Mouse (Mus musculus) myocyte (in vitro differentiated cells): Measurements from ENCODE around the gene Krt78. TPM values are rescaled to one million over a fixed set of nuclear protein-coding genes. Genes with fewer than 3 reads are reported as not detected.

Source experiments
- H3K27me3 ChIP-seq: one replicate; pipeline ENCODE4 v1.6.1; 2011; ENCODE audit not compliant: control insufficient read depth, insufficient read depth, insufficient read length
- H3K36me3 ChIP-seq: one replicate; pipeline ENCODE4 v1.6.1; 2011; ENCODE audit not compliant: control insufficient read depth, insufficient read depth
- H3K4me2 ChIP-seq: one replicate; pipeline ENCODE4 v1.6.1; 2011; ENCODE audit warnings: low read depth, control low read depth
- H3K4me3 ChIP-seq: one replicate; pipeline ENCODE4 v1.5.1; 2011; ENCODE audit warnings: mild to moderate bottlenecking, control low read depth, moderate library complexity
- H3K79me2 ChIP-seq: one replicate; pipeline ENCODE4 v1.6.1; 2011; ENCODE audit not compliant: control insufficient read depth, insufficient read depth
- H3ac ChIP-seq: one replicate; pipeline ENCODE4 v1.6.1; 2011; ENCODE audit not compliant: control insufficient read depth, insufficient read length
- CEBPB ChIP-seq: IDR thresholded peaks from 2 replicates; pipeline ENCODE4 v1.6.1; 2011; ENCODE audit warnings: mild to moderate bottlenecking, moderate library complexity; ENCODE audit not compliant: poor library complexity, insufficient read depth, severe bottlenecking
- E2F4 ChIP-seq: IDR thresholded peaks from one replicate; pipeline ENCODE4 v1.6.1; 2011; ENCODE audit warnings: mild to moderate bottlenecking, control low read depth, moderate library complexity; ENCODE audit not compliant: insufficient read depth
- MAX ChIP-seq: IDR thresholded peaks from one replicate; pipeline ENCODE4 v1.6.1; 2011; ENCODE audit warnings: low read depth, mild to moderate bottlenecking, control low read depth
- MYOD1 ChIP-seq, 3 experiments: IDR thresholded peaks; one replicate each; pipeline ENCODE4 v1.6.1; 2011; ENCODE audit warnings: control low read depth in 2 of 3, low read depth in 2 of 3, mild to moderate bottlenecking in 2 of 3, moderate library complexity in 1 of 3; ENCODE audit not compliant: insufficient read length in 2 of 3, control insufficient read depth in 1 of 3
- MYOG ChIP-seq, 3 experiments: IDR thresholded peaks; one replicate each; pipeline ENCODE4 v1.6.1; 2011; ENCODE audit warnings: control low read depth in 2 of 3, low read depth in 2 of 3, mild to moderate bottlenecking in 2 of 3; ENCODE audit not compliant: insufficient read length in 2 of 3, control insufficient read depth in 1 of 3, insufficient read depth in 1 of 3
- POLR2A ChIP-seq: IDR thresholded peaks from one replicate; pipeline ENCODE4 v1.6.1; 2011; ENCODE audit warnings: low read depth, mild to moderate bottlenecking, control low read depth, moderate library complexity; ENCODE audit not compliant: insufficient read length
- POLR2AphosphoS2 ChIP-seq: IDR thresholded peaks from one replicate; pipeline ENCODE4 v1.6.1; 2011; ENCODE audit warnings: low read depth, control low read depth; ENCODE audit not compliant: insufficient read length
- REST ChIP-seq: IDR thresholded peaks from one replicate; pipeline ENCODE4 v1.6.1; 2011; ENCODE audit warnings: mild to moderate bottlenecking, control low read depth, moderate library complexity; ENCODE audit not compliant: insufficient read depth, insufficient read length
- SRF ChIP-seq: IDR thresholded peaks from one replicate; pipeline ENCODE4 v1.6.1; 2011; ENCODE audit warnings: low read depth; ENCODE audit not compliant: control insufficient read depth, insufficient read length
- TCF12 ChIP-seq: IDR thresholded peaks from one replicate; pipeline ENCODE4 v1.6.1; 2011; ENCODE audit warnings: mild to moderate bottlenecking, control low read depth; ENCODE audit not compliant: poor library complexity, insufficient read depth, severe bottlenecking
- TCF3 ChIP-seq: IDR thresholded peaks from one replicate; pipeline ENCODE4 v1.6.1; 2011; ENCODE audit warnings: low read depth, control low read depth; ENCODE audit not compliant: insufficient read length
- USF1 ChIP-seq: IDR thresholded peaks from one replicate; pipeline ENCODE4 v1.6.1; 2011; ENCODE audit warnings: low read depth, mild to moderate bottlenecking, control low read depth, moderate library complexity
- polyA plus RNA-seq: library from polyadenylated mRNA; unstranded; fragments of >200 nt; fragmentation: generic; extraction: Trizol; gene quantifications from one replicate; pipeline ENCODE4 v1.2.1, GENCODE M21; 2012; ENCODE audit warnings: missing spikeins

The Krt78 gene
- polyA plus RNA-seq, 1 experiment = not detected

- Histone ChIP-seq H3ac (no peak overlapping the region), H3K27me3 (peaks cover 46% of the 10 kb centered on the region), H3K4me3 (no peak overlapping the region), H3K36me3 (no peaks in the 10 kb centered on the region), H3K79me2 (no peaks in the 10 kb centered on the region), H3K4me2 (no peak overlapping the region)
- TF ChIP-seq CEBPB (no peak), TCF12 (no peak), SRF (no peak), REST (no peak), POLR2A (no peak), USF1 (no peak), POLR2AphosphoS2 (no peak), MYOG (IDR thresholded peaks at IDR 0.05; ENCODE audit: control insufficient read depth in 1 of 3, insufficient read depth in 1 of 3, insufficient read length in 2 of 3, low read depth in 2 of 3) (no peak), TCF3 (no peak), E2F4 (no peak), MAX (no peak)
Observed at GRCm38 (mm10) chr15:101925041-101925440, 29.0 kb downstream of the Krt78 start.

- TF ChIP-seq POLR2AphosphoS2 = no peak
- TF ChIP-seq SRF = no peak
- TF ChIP-seq E2F4 = no peak
- TF ChIP-seq CEBPB = no peak
- no peak for TF ChIP-seq MYOG (IDR thresholded peaks at IDR 0.05; ENCODE audit: control insufficient read depth in 1 of 3, insufficient read depth in 1 of 3, insufficient read length in 2 of 3, low read depth in 2 of 3)
- no peak for TF ChIP-seq TCF3
- TF ChIP-seq TCF12 = no peak
- no peak for TF ChIP-seq MAX
- TF ChIP-seq USF1 = no peak
- no peak for TF ChIP-seq REST
- TF ChIP-seq POLR2A = no peak
- no peak for TF ChIP-seq MYOD1 (IDR thresholded peaks at IDR 0.05; ENCODE audit: control insufficient read depth in 1 of 3, insufficient read length in 2 of 3, low read depth in 2 of 3)
- no peak within 1 kb of the TSS for H3K4me2 ChIP-seq
- H3ac ChIP-seq = no peak within 1 kb of the TSS
- no peak within 1 kb of the TSS for H3K4me3 ChIP-seq
- no peaks in the 10 kb centered on the region for H3K79me2 ChIP-seq
- peaks cover 43% of the 10 kb centered on the region for H3K27me3 ChIP-seq
- no peaks in the 10 kb centered on the region for H3K36me3 ChIP-seq
Observed at GRCm38 (mm10) chr15:101924635-101925034, 29.5 kb downstream of the Krt78 start, which contains the start of gene Krt4. Gene Krt4 (minus strand): TSS chr15:101924735.

- TF ChIP-seq REST (no peak), POLR2A (no peak), CEBPB (no peak), TCF3 (no peak), MYOD1 (IDR thresholded peaks at IDR 0.05; ENCODE audit: control insufficient read depth in 1 of 3, insufficient read length in 2 of 3, low read depth in 2 of 3) (no peak), MYOG (IDR thresholded peaks at IDR 0.05; ENCODE audit: control insufficient read depth in 1 of 3, insufficient read depth in 1 of 3, insufficient read length in 2 of 3, low read depth in 2 of 3) (no peak), POLR2AphosphoS2 (no peak), TCF12 (no peak), E2F4 (no peak), USF1 (no peak), SRF (no peak), MAX (no peak)
Observed at GRCm38 (mm10) chr15:101922296-101922695, 31.8 kb downstream of the Krt78 start.

GRCm38 (mm10) chr15:101916072-101916471 is 38.0 kb downstream of the Krt78 start:
- H3K36me3 ChIP-seq = no peaks in the 10 kb centered on the region
- no peak for TF ChIP-seq TCF12
- TF ChIP-seq MYOG (IDR thresholded peaks at IDR 0.05; ENCODE audit: control insufficient read depth in 1 of 3, insufficient read depth in 1 of 3, insufficient read length in 2 of 3, low read depth in 2 of 3) = no peak
- TF ChIP-seq TCF3 = no peak
- no peak for TF ChIP-seq USF1
- TF ChIP-seq E2F4 = no peak
- TF ChIP-seq CEBPB = no peak
- no peak for TF ChIP-seq POLR2A
- TF ChIP-seq POLR2AphosphoS2 = no peak
- no peak for TF ChIP-seq REST
- no peak for TF ChIP-seq MAX
- no peak for TF ChIP-seq SRF
- TF ChIP-seq MYOD1 (IDR thresholded peaks at IDR 0.05; ENCODE audit: control insufficient read depth in 1 of 3, insufficient read length in 2 of 3, low read depth in 2 of 3) = no peak
- H3K4me2 ChIP-seq = no peak overlapping the region
- H3K4me3 ChIP-seq = no peak overlapping the region
- H3ac ChIP-seq = no peak overlapping the region
- peaks cover 36% of the 10 kb centered on the region for H3K27me3 ChIP-seq
- H3K79me2 ChIP-seq = no peaks in the 10 kb centered on the region

More at GRCm38 (mm10) chr15:101922296-101922695, 31.8 kb downstream of the Krt78 start:
- no peak overlapping the region for H3K4me2 ChIP-seq
- peaks cover 52% of the 10 kb centered on the region for H3K27me3 ChIP-seq
- H3K4me3 ChIP-seq = no peak overlapping the region
- H3K79me2 ChIP-seq = no peaks in the 10 kb centered on the region
- no peak overlapping the region for H3ac ChIP-seq
- no peaks in the 10 kb centered on the region for H3K36me3 ChIP-seq
